Mouse (Mus musculus) adrenal gland, adult (tissue): ENCODE results near the gene Ppef2.

ENCODE experiments used
- DNase-seq, 2 experiments: peaks; one replicate each; pipeline ENCODE4 v3.0.0; 2022 to 2023; ENCODE audit warnings: low spot score in 1 of 2; ENCODE audit not compliant: inconsistent age in 2 of 2

Ppef2 gene

DNA sequence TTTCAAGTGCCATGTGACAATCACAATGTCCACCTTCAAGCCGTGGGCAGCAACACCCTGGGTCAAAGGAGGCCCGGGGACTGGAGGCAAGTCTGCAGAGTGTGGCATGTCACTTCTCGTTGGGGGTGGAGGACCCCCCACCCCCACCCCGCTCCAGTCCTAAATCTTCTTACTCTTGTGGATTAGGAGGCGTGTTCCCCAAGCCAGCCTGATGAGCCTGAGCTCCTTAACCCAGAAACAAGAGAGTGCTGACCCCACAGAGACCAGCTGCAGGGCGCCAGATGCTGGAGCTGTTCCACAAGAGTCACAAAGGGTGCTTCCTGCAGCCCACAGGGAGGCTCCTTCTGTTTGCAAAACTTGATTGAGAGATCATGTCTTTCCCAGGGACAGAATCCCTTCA, at the start of gene Ppef2:
Gene Ppef2 (minus strand): TSS at position 61 of the 400 bp plus-strand sequence.
- DNase-seq: no peak

DNA sequence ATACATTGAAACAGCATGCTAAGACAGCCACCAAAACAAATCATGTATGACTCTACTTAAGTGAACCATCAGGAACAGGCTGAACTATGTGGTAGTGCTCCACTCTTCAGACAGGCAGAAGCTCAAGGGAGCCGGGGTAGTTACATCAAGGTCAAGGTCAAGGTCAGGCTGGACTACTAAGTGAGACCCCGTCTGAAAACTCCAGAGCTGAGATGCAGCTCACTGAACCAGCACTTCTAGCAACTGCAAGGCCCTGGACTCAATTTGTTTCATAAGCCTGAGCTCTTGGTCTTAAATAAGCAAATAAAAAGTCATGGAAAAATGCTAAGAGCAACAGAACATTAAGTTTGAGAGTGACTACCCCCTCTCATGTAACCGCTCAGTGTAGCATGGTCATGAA, 48.2 kb upstream of the Ppef2 start:
- peak; percentile 37 to 64 for DNase-seq

- DNase-seq: peak in 1 of 2 experiments; percentile 49
These were observed 46.2 kb upstream of the Ppef2 start for GRCm38 (mm10) chr5:92302149-92302840.

DNA sequence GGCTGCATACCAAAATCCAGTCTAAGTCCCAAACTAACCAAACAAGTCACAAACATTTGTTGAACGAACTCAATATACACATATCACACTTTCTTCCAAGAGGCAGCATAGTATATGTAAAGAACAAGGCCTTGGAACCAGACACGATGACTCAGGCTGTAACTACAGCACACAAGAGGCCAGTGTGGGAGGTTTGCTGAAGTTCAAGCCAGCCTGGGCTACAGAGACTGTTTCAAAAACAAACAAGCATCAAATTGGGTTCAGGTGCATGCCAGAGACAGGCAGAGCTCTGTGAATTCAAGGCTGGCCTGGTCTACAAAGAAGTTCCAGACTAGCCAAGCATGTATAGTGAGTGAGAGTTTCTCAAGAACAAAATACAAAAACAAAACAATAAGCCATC, 38.4 kb upstream of the Ppef2 start:
- DNase-seq: peak; percentile 35 to 59

DNA sequence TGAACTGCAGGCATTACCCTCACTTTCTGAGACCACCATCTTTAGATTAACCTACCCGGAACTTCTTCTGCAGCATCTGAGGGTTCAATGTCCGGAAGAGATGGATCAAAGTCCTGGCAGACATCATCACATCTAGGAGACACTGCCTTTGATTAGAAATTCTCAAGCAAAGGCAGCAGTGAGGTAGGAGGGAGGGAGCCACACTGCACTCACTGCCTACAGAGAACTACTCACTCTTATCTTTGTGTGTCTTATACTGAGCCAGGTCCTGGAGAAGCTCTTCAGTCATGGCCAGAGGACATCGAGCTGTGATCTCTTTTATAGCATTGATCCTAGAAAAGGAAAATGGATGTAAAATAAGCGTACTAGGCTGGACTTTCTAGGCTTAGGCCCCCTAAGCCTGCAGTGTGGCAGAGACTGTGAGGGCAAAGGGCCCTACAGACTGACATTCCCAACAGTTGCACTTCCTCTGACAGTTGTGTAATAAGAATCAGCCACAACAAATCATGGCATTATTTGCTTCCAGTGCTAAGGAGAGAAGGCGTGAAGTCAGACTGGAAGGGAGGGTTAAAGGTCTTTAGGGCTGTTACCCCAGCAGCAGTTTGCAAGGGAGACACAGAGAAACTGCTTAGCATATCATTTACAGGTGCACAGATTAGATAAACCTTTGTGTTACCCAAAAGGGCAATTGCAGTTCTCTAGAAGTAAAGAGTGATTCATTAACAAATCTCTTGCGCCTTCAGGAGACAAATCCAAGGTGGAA, 35.8 kb upstream of the Ppef2 start:
- no peak for DNase-seq

- DNase-seq: no peak
These were observed 31.8 kb upstream of the Ppef2 start for GRCm38 (mm10) chr5:92287840-92288239.

DNA sequence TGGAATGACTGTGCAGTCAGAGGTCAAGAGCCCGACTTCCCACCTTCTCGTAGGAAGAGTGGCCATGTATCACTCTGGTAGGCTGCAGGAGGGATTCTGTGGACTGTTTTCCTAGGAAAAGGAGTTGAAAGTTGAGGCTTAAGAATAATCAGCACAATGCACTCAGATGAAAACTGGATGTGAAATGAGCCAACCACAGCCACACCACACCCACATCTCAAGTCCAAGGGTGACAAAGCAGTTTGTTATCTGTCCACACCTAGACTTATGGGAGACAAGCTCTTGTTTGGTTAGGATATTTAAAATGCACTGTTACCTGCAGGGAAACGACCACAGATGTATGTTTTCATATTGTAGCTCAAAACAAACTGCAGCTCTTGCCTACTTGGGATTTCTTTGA, 27.0 kb upstream of the Ppef2 start:
- DNase-seq: no peak

DNA sequence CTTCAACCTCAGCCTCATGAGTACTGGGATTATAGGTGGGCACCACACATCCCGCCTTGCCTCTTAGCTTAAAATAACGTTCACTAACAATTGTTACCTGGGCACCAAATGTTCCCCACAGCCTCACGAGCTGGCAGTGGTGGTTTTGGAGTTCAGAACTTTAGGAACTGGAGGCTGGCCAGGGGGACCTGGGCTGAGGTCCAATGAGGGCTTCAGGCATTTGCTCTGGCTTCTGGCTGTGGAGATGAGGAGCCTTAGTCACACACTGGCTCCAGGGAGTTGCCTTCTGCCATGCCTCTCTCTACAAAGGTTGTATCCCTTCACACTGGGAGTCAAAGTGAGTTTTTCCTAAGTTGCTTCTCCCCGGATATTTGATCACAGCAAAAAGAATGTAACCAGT, 26.5 kb upstream of the Ppef2 start:
- DNase-seq: peak in 1 of 2 experiments; percentile 51

DNA sequence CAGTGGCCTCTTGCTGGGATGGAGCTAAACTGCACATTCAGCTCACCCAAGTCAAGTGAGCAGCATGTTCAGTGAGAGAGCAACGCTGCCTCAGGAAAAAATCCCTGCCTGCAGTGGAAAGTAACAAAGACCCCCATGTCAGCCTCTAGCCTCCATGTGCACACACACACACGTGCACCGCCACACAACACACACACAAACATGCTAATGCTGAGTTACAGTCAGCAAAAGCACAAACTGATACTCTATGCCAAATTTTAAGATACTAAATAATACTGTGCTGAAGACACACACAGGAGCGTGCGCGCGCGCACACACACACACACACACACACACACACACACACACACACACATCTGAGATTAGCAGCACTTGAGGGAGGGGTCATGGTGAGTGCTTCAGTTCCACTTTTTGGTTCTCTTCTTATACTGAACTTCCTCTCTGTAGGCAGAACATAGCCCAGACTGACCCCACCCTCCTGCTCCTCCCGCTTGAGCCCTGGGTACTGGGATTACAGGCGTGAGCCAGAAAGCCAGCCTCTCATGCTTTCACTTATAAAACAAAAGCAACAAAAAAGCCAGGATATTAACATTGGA, 23.0 kb upstream of the Ppef2 start:
- no peak for DNase-seq

DNA sequence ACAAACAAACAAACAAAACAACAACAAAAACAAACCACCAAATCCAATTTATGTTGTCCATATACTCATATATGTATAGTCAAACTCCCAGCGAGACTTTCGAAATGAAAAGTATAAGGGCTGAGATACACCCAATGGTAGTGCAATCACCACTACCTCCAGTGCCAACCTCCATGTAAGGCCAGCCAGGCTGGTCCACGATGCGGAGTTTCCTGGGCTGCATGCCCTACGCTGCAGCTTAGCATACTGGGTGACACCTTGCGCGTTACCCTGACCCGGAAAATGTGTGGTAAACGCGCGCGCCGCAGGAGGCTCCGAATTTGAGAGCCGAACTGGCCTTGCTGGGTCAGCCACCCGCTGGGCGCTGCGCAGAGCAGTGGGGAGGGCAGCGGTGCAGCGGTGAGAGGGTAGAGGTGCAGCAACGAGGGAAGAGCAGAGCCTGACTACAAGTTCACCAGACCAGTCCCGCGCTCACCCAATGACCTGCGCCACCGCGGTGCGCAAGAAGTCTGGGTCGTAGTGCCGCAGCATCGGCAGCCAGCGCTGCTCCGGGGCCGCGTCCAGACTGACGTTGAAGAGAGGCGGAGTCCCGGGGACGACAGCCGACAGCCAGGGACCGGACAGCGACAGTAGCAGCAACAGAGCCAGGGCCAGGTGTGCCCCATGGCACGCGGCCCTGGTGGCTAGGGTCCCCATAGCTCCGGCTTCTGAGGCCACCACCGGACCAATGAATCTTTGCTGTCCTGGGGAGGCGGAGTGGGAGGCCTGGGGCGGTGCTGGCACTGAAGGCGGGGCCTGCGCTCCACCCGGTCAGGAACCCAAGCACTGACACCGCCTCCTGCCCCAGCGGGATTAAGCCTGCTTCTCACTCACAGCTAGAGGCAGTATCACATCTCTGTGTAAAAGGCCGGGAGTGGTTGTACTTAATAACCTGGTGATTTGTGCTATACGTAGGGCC, 21.6 kb upstream of the Ppef2 start, which contains the start of gene Naaa:
Gene Naaa (minus strand): TSS at position 734 of the 958 bp plus-strand sequence.
- peak; percentile 92 to 98 for DNase-seq

DNA sequence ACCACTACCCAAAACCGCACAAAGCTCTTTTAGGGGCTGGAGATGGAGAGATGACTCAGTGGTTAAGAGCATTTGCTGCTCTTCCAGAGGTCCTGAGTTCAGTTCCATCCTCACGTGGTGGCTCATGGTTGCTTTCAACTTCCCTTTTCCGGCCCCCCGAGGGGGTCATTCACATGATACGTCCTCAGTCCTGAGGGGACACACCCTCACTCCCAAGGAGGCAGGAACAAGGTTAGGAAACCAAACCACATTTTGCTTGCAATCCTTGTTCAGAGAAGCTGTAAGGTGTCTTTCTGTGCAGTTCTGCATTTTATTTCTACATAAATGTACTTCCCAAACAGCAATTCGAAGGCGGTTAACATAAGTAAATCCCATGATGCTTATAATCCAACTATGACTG, 14.4 kb upstream of the Ppef2 start:
- DNase-seq: no peak

- DNase-seq: peak; percentile 66 to 89
These were observed 7.8 kb upstream of the Ppef2 start for GRCm38 (mm10) chr5:92263761-92264359.

- DNase-seq: peak in 1 of 2 experiments; percentile 44
These were observed 6.6 kb upstream of the Ppef2 start for GRCm38 (mm10) chr5:92262646-92263045.

DNA sequence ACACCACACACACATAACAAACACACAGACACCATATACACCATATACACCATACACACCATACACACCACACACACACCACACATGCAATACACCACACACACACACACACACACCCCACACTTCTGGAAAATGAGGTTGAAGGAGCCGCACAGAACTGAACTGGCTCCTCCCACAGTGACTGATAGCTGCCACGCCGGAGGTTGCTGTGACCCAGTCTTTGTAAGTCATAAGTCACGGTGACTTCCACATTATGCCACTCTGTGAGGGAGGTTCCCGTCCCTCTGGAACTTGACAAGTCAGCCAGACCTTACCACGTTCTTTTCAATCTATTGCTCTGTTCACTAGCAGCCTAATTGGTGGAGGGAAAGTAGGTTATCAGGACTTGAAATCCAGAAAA, 1.6 kb downstream of the Ppef2 start:
- no peak for DNase-seq

DNA sequence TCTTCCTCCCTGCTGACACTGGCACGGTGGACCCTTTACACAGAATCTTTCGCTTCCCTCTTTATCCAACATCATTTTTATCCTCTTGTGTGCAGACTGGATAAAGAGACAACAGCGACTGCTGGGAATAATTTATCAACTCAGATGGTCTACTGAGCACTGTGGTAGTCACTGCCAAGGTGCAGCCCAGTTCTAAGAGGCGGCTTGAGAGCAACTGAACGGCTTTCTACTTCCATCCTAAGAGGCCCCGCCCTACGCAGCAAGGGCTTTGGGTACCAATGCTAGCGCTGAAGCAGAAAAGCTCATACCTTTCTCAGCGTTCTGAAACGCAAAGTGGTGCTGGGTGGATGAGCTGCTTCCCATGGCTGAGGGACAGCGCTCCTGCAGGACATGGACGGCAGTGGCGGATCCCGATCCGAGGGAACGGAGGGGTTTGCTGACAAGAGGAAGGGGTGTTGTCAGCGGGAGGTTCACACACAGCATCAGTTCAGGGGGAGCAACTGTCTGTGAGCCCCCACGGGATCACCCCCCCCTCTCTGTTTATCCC, 3.2 kb downstream of the Ppef2 start:
- no peak for DNase-seq

GRCm38 (mm10) chr5:92252031-92252430, 4.0 kb downstream of the Ppef2 start:
- no peak for DNase-seq

- no peak for DNase-seq
These were observed 7.5 kb downstream of the Ppef2 start for GRCm38 (mm10) chr5:92248614-92249013.

GRCm38 (mm10) chr5:92245483-92245882, 10.6 kb downstream of the Ppef2 start:
- no peak for DNase-seq

DNA sequence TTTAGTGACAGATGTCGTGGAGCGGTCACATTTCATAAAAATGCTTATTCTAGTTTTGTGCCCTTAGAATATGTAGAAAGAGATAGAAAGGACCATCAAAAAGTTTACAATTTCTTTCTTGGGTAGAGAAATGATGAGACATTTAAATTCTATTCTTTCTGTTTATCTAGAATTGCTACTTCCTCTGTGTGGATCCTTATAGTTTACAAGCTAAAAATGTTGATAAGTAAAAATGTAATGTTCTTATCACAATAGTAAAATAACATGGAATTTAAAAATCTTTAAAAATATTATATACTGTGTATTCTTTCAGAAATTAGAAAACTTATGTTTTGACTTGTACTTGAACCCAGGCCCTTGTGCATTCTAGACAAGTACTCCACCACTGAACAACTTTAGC, 11.2 kb downstream of the Ppef2 start:
- DNase-seq: no peak

GRCm38 (mm10) chr5:92240769-92241168, 15.3 kb downstream of the Ppef2 start:
- DNase-seq: no peak
